Mouse (Mus musculus) kidney, embryonic 15.5 days (tissue): ENCODE measurements around the gene Rin2. TPM values are rescaled to one million over a fixed set of nuclear protein-coding genes. Genes with fewer than 3 reads are reported as not detected.
A peak's percentile ranks its signal among the peaks of the same experiment; 100 is the strongest.
"Not testable (repeated sequence)": the region's sequence is repeated elsewhere in the genome, so short reads cannot be mapped to it uniquely, and the experiment has no call there.

Source experiments
- ATAC-seq: fragments of 200-750 bp; cut with Nextera tagmentation; replicated peaks from 2 replicates; pipeline ENCODE4 v1.8.0; 2017; ENCODE audit warnings: moderate TSS enrichment; ENCODE audit not compliant: low FRiP score
- H3K27ac ChIP-seq: fragments of 300-500 bp; sonication (generic); 2 replicates; pipeline ENCODE4 v1.5.1; 2015; ENCODE audit warnings: mild to moderate bottlenecking, inconsistent platforms
- H3K27me3 ChIP-seq: fragments of 300-500 bp; sonication (generic); 2 replicates; pipeline ENCODE4 v1.6.1; 2015; ENCODE audit warnings: inconsistent platforms
- H3K36me3 ChIP-seq: fragments of 300-500 bp; sonication (generic); 2 replicates; pipeline ENCODE4 v1.6.1; 2015; ENCODE audit warnings: inconsistent platforms
- H3K4me1 ChIP-seq: fragments of 300-500 bp; sonication (generic); 2 replicates; pipeline ENCODE4 v1.6.1; 2015; ENCODE audit warnings: inconsistent platforms
- H3K4me2 ChIP-seq: fragments of 300-500 bp; sonication (generic); 2 replicates; pipeline ENCODE4 v1.6.1; 2015; ENCODE audit warnings: moderate library complexity, mild to moderate bottlenecking, inconsistent platforms
- H3K4me3 ChIP-seq: fragments of 300-500 bp; sonication (generic); replicated peaks from 2 replicates; pipeline ENCODE4 v1.5.1; 2015; ENCODE audit warnings: mild to moderate bottlenecking, inconsistent platforms
- H3K9ac ChIP-seq: fragments of 300-500 bp; sonication (generic); 2 replicates; pipeline ENCODE4 v1.6.1; 2015; ENCODE audit warnings: mild to moderate bottlenecking, inconsistent platforms
- H3K9me3 ChIP-seq: fragments of 300-500 bp; sonication (generic); replicated peaks from 2 replicates; pipeline ENCODE4 v1.6.1; 2016; ENCODE audit warnings: inconsistent platforms
- WGBS: fragments of 180-500 bp; shearing (Covaris S2); methylation state at CpG from one replicate; pipeline ENCODE4 v1.1.7; 2015; ENCODE audit warnings: mixed read lengths; 5-methylcytosine and 5-hydroxymethylcytosine counted together
- polyA plus RNA-seq: library from polyadenylated mRNA; unstranded; fragments of >200 nt; fragmentation: Nextera tagmentation; extraction: Ambion mirVana; gene quantifications from 2 replicates; pipeline ENCODE4 v1.2.1, GENCODE M21; 2015

Rin2 gene
- polyA plus RNA-seq, 1 experiment from 2014 or later, result 33.0 TPM

- H3K9ac ChIP-seq, result no peak overlapping the region
- H3K4me1 ChIP-seq, result peaks cover 6% of the 10 kb centered on the region; the same call in 1 of the 2 replicates
- no peaks in the 10 kb centered on the region for H3K9me3 ChIP-seq
- no peak overlapping the region for H3K4me2 ChIP-seq
- peaks cover 39% of the 10 kb centered on the region for H3K36me3 ChIP-seq
- ATAC-seq, result no peak
- no peak overlapping the region for H3K4me3 ChIP-seq
- 98% methylated on average over 1 of the region's 1 CpGs for WGBS
- H3K27me3 ChIP-seq, result no peaks in the 10 kb centered on the region
- no peak overlapping the region for H3K27ac ChIP-seq
These were observed 42.5 kb downstream of the Rin2 start for GRCm38 (mm10) chr2:145717539-145717938.

- H3K27me3 ChIP-seq, result no peaks in the 10 kb centered on the region
- peak; percentile 52; the same call in 1 of the 2 replicates for ATAC-seq
- no peak overlapping the region for H3K4me2 ChIP-seq
- peaks cover 6% of the 10 kb centered on the region; the same call in 1 of the 2 replicates for H3K4me1 ChIP-seq
- 73% methylated on average over 5 of the region's 5 CpGs for WGBS
- H3K36me3 ChIP-seq, result peaks cover 29% of the 10 kb centered on the region
- no peaks in the 10 kb centered on the region for H3K9me3 ChIP-seq
- no peak overlapping the region for H3K4me3 ChIP-seq
- no peak overlapping the region for H3K27ac ChIP-seq
- H3K9ac ChIP-seq, result no peak overlapping the region
These were observed 43.7 kb downstream of the Rin2 start for GRCm38 (mm10) chr2:145718624-145719183.

GRCm38 (mm10) chr2:145720157-145720556 is 45.1 kb downstream of the Rin2 start:
- peaks cover 6% of the 10 kb centered on the region; the same call in 1 of the 2 replicates for H3K4me1 ChIP-seq
- no peak for ATAC-seq
- WGBS, result 72% methylated on average over 3 of the region's 3 CpGs

GRCm38 (mm10) chr2:145720743-145721142 is 45.7 kb downstream of the Rin2 start:
- H3K4me2 ChIP-seq, result no peak overlapping the region
- H3K4me1 ChIP-seq, result peaks cover 6% of the 10 kb centered on the region; the same call in 1 of the 2 replicates
- ATAC-seq, result no peak
- peaks cover 11% of the 10 kb centered on the region for H3K36me3 ChIP-seq
- H3K4me3 ChIP-seq, result no peak overlapping the region
- WGBS, result 92% methylated on average over 2 of the region's 2 CpGs
- H3K27ac ChIP-seq, result no peak overlapping the region
- H3K27me3 ChIP-seq, result no peaks in the 10 kb centered on the region
- no peaks in the 10 kb centered on the region for H3K9me3 ChIP-seq
- no peak overlapping the region for H3K9ac ChIP-seq

More at GRCm38 (mm10) chr2:145720157-145720556, 45.1 kb downstream of the Rin2 start:
- no peak overlapping the region for H3K27ac ChIP-seq
- H3K4me2 ChIP-seq, result no peak overlapping the region
- no peak overlapping the region for H3K4me3 ChIP-seq
- no peaks in the 10 kb centered on the region for H3K27me3 ChIP-seq
- H3K9ac ChIP-seq, result no peak overlapping the region
- H3K36me3 ChIP-seq, result peaks cover 14% of the 10 kb centered on the region
- no peaks in the 10 kb centered on the region for H3K9me3 ChIP-seq

GRCm38 (mm10) chr2:145722304-145722703 is 47.3 kb downstream of the Rin2 start:
- not testable (repeated sequence) for ATAC-seq, H3K9me3 ChIP-seq, H3K9ac ChIP-seq, H3K4me1 ChIP-seq, H3K4me3 ChIP-seq, H3K4me2 ChIP-seq, H3K27ac ChIP-seq, H3K27me3 ChIP-seq
- 89% methylated on average over 2 of the region's 2 CpGs for WGBS
- peaks cover 11% of the 10 kb centered on the region for H3K36me3 ChIP-seq

GRCm38 (mm10) chr2:145724288-145724687 is 49.3 kb downstream of the Rin2 start:
- no peaks in the 10 kb centered on the region for H3K9me3 ChIP-seq
- H3K27ac ChIP-seq, result no peak overlapping the region
- peaks cover 5% of the 10 kb centered on the region; the same call in 1 of the 2 replicates for H3K36me3 ChIP-seq
- no peak overlapping the region for H3K9ac ChIP-seq
- H3K4me2 ChIP-seq, result no peak overlapping the region
- no peak for ATAC-seq
- H3K4me3 ChIP-seq, result no peak overlapping the region
- H3K4me1 ChIP-seq, result no peaks in the 10 kb centered on the region
- 94% methylated on average over 1 of the region's 1 CpGs for WGBS
- H3K27me3 ChIP-seq, result no peaks in the 10 kb centered on the region

- no peak for ATAC-seq
- Histone ChIP-seq H3K4me3 (no peak overlapping the region), H3K9ac (no peak overlapping the region), H3K27me3 (no peaks in the 10 kb centered on the region), H3K27ac (no peak overlapping the region), H3K4me2 (no peak overlapping the region), H3K36me3 (no peaks in the 10 kb centered on the region), H3K4me1 (no peaks in the 10 kb centered on the region), H3K9me3 (no peaks in the 10 kb centered on the region)
- 86% methylated on average over 7 of the region's 7 CpGs for WGBS
These were observed 54.4 kb downstream of the Rin2 start for GRCm38 (mm10) chr2:145729414-145729813.

GRCm38 (mm10) chr2:145730189-145730880 is 55.3 kb downstream of the Rin2 start:
- ATAC-seq, result no peak
- WGBS, result 78% methylated on average over 9 of the region's 9 CpGs
- H3K27me3 ChIP-seq, result no peaks in the 10 kb centered on the region
- H3K36me3 ChIP-seq, result no peaks in the 10 kb centered on the region
- H3K9me3 ChIP-seq, result no peaks in the 10 kb centered on the region
- H3K9ac ChIP-seq, result no peak overlapping the region
- no peak overlapping the region for H3K4me2 ChIP-seq
- no peak overlapping the region for H3K27ac ChIP-seq
- H3K4me1 ChIP-seq, result no peaks in the 10 kb centered on the region
- H3K4me3 ChIP-seq, result no peak overlapping the region

- no peak overlapping the region for H3K4me3 ChIP-seq
- ATAC-seq, result no peak
- no peak overlapping the region for H3K9ac ChIP-seq
- H3K36me3 ChIP-seq, result no peaks in the 10 kb centered on the region
- no peaks in the 10 kb centered on the region for H3K4me1 ChIP-seq
- 85% methylated on average over 7 of the region's 7 CpGs for WGBS
- no peaks in the 10 kb centered on the region for H3K27me3 ChIP-seq
- no peak overlapping the region for H3K27ac ChIP-seq
- H3K9me3 ChIP-seq, result no peaks in the 10 kb centered on the region
- no peak overlapping the region for H3K4me2 ChIP-seq
These were observed 55.9 kb downstream of the Rin2 start for GRCm38 (mm10) chr2:145730905-145731304.

- 0 out of 2 replicates have a peak, but pooled peaks cover 4% of the 10 kb centered on the region for H3K4me1 ChIP-seq
- no peak for ATAC-seq
- no peaks in the 10 kb centered on the region for H3K9me3 ChIP-seq
- no peaks in the 10 kb centered on the region for H3K27me3 ChIP-seq
- no peaks in the 10 kb centered on the region for H3K36me3 ChIP-seq
- 75% methylated on average over 5 of the region's 5 CpGs for WGBS
- H3K9ac ChIP-seq, result no peak overlapping the region
- no peak overlapping the region for H3K4me3 ChIP-seq
- H3K27ac ChIP-seq, result no peak overlapping the region
- H3K4me2 ChIP-seq, result no peak overlapping the region
These were observed 60.1 kb downstream of the Rin2 start for GRCm38 (mm10) chr2:145735079-145735478.

- peaks cover 12% of the 10 kb centered on the region for H3K36me3 ChIP-seq
- no peak overlapping the region for H3K27ac ChIP-seq
- no peaks in the 10 kb centered on the region for H3K27me3 ChIP-seq
- no peak overlapping the region for H3K4me2 ChIP-seq
- 54% methylated on average over 1 of the region's 1 CpGs for WGBS
- no peak overlapping the region for H3K4me3 ChIP-seq
- no peak overlapping the region for H3K9ac ChIP-seq
- ATAC-seq, result no peak
- H3K9me3 ChIP-seq, result no peaks in the 10 kb centered on the region
- H3K4me1 ChIP-seq, result 0 out of 2 replicates have a peak, but pooled peaks cover 4% of the 10 kb centered on the region
These were observed 61.5 kb downstream of the Rin2 start for GRCm38 (mm10) chr2:145736543-145736942.

GRCm38 (mm10) chr2:145737196-145737595 is 62.2 kb downstream of the Rin2 start:
- WGBS, result 35% methylated on average over 5 of the region's 5 CpGs
- no peaks in the 10 kb centered on the region for H3K27me3 ChIP-seq
- no peak overlapping the region for H3K27ac ChIP-seq
- peaks cover 13% of the 10 kb centered on the region for H3K36me3 ChIP-seq
- ATAC-seq, result peak; percentile 52; the same call in 1 of the 2 replicates
- no peak overlapping the region for H3K9ac ChIP-seq
- H3K9me3 ChIP-seq, result no peaks in the 10 kb centered on the region
- no peak overlapping the region for H3K4me2 ChIP-seq
- H3K4me1 ChIP-seq, result 0 out of 2 replicates have a peak, but pooled peaks cover 4% of the 10 kb centered on the region
- no peak overlapping the region for H3K4me3 ChIP-seq
